Mouse (Mus musculus): ENCODE measurements at regions not wholly inside any gene's neighbourhood (a gene's known extent, or its start where the extent isn't known, plus 50 kb on each side); places are given as distances from the start of the nearest gene placed in this dataset.
A peak's percentile ranks its signal among the peaks of the same experiment; 100 is the strongest.

GRCm38 (mm10) chr2:61354104-61354503 is 224.3 kb upstream of the Tank start:
- peak; percentile 86 for DNase-seq (ENCODE audit: low read depth)

GRCm38 (mm10) chr2:61347451-61347850 is 230.9 kb upstream of the Tank start:
- DNase-seq (ENCODE audit: low read depth), result no peak

- no peak for DNase-seq (ENCODE audit: low read depth)
Observed at GRCm38 (mm10) chr2:61346012-61346760, 232.2 kb upstream of the Tank start.

- no peak for DNase-seq (ENCODE audit: low read depth)
Observed at GRCm38 (mm10) chr2:61345311-61345710, 233.1 kb upstream of the Tank start.

GRCm38 (mm10) chr2:61344556-61345131 is 233.7 kb upstream of the Tank start:
- peak; percentile 48 for DNase-seq (ENCODE audit: low read depth)

- DNase-seq (ENCODE audit: low read depth), result no peak
Observed at GRCm38 (mm10) chr2:61341254-61341653, 237.1 kb upstream of the Tank start.

- DNase-seq (ENCODE audit: low read depth), result no peak
Observed at GRCm38 (mm10) chr2:61319226-61319625, 259.2 kb upstream of the Tank start.

- DNase-seq (ENCODE audit: low read depth), result peak; percentile 38
Observed at GRCm38 (mm10) chr2:61310405-61310804, 268.0 kb upstream of the Tank start.

- DNase-seq (ENCODE audit: low read depth), result peak; percentile 34
Observed at GRCm38 (mm10) chr2:61309219-61309618, 269.2 kb upstream of the Tank start.

GRCm38 (mm10) chr2:61297135-61297534 is 281.2 kb upstream of the Tank start:
- no peak for DNase-seq (ENCODE audit: low read depth)

GRCm38 (mm10) chr2:61296606-61297005 is 281.8 kb upstream of the Tank start:
- no peak for DNase-seq (ENCODE audit: low read depth)

- DNase-seq (ENCODE audit: low read depth), result peak; percentile 81
Observed at GRCm38 (mm10) chr2:61295261-61295964, 283.0 kb upstream of the Tank start.

- no peak for DNase-seq (ENCODE audit: low read depth)
Observed at GRCm38 (mm10) chr2:61288246-61288645, 290.1 kb upstream of the Tank start.

- DNase-seq (ENCODE audit: low read depth), result no peak
Observed at GRCm38 (mm10) chr2:61284706-61285105, 293.7 kb upstream of the Tank start.

GRCm38 (mm10) chr2:61283829-61284601 is 294.4 kb upstream of the Tank start:
- DNase-seq (ENCODE audit: low read depth), result no peak

GRCm38 (mm10) chr2:61272721-61273120 is 305.7 kb upstream of the Tank start:
- no peak for DNase-seq (ENCODE audit: low read depth)

GRCm38 (mm10) chr2:61267706-61268105 is 304.7 kb upstream of the Rbms1 start:
- no peak for DNase-seq (ENCODE audit: low read depth)

GRCm38 (mm10) chr2:61250068-61250800 is 287.2 kb upstream of the Rbms1 start:
- DNase-seq (ENCODE audit: low read depth), result peak; percentile 36

- DNase-seq (ENCODE audit: low read depth), result peak; percentile 49
Observed at GRCm38 (mm10) chr2:61247956-61248355, 285.0 kb upstream of the Rbms1 start.

- DNase-seq (ENCODE audit: low read depth), result peak; percentile 30
Observed at GRCm38 (mm10) chr2:61247336-61247735, 284.3 kb upstream of the Rbms1 start.

- peak; percentile 46 for DNase-seq (ENCODE audit: low read depth)
Observed at GRCm38 (mm10) chr2:61246691-61247258, 283.8 kb upstream of the Rbms1 start.
